In genomic region chr11:98924633-98925175, GRCm38 (mm10) we compare ENCODE assay signal across 9 mouse cellular contexts. TPM values are rescaled to one million over a fixed set of nuclear protein-coding genes. Genes with fewer than 3 reads are reported as not detected.
DNase-seq lines count a peak whose midpoint lies in the region; ATAC-seq and TF ChIP-seq lines count a peak whose summit lies in the region.
"Had no signal": no experiment of that assay in that cellular context is flagged by ENCODE, and none has a peak within 500 bp of the region (broad histone marks: within the 10 kb centered on the region; RNA-seq: fewer than 3 reads in every experiment).

No protein-coding gene starts in this region.

- no peak for TF ChIP-seq EP300 in CH12.LX (IDR thresholded peaks at IDR 0.05; ENCODE audit: low read length)

- TF ChIP-seq RAD21 in CH12.LX (IDR thresholded peaks at IDR 0.05; ENCODE audit: low read depth, low read length): no peak

- H3K4me3 ChIP-seq in heart, embryonic 12.5 days: no peak overlapping the region
- no peak overlapping the region for H3K4me3 ChIP-seq in CH12.LX (replicated peaks in 1 of 3; ENCODE audit: low read depth in 2 of 3, low read length in 2 of 3, poor library complexity in 1 of 3)
- no peak overlapping the region for H3K4me3 ChIP-seq in forebrain, embryonic 14.5 days (ENCODE audit: low read depth, low read length)
- no peak overlapping the region for H3K4me3 ChIP-seq in liver, embryonic 15.5 days (replicated peaks)

- no peaks in the 10 kb centered on the region for H3K79me2 ChIP-seq in CH12.LX (replicated peaks; ENCODE audit: control insufficient read depth, extremely low read depth, insufficient read depth, poor library complexity, severe bottlenecking)

- no peaks in the 10 kb centered on the region for H3K9me3 ChIP-seq in heart, embryonic 12.5 days (replicated peaks)
- no peaks in the 10 kb centered on the region for H3K9me3 ChIP-seq in CH12.LX (replicated peaks; ENCODE audit: low read length)
- no peaks in the 10 kb centered on the region for H3K9me3 ChIP-seq in forebrain, embryonic 14.5 days (replicated peaks; ENCODE audit: control insufficient read depth, low read length)
- H3K9me3 ChIP-seq in liver, embryonic 15.5 days (replicated peaks): no peaks in the 10 kb centered on the region

- H3K4me1 ChIP-seq in heart, embryonic 12.5 days (replicated peaks): peaks cover 65% of the 10 kb centered on the region
- H3K4me1 ChIP-seq in CH12.LX (ENCODE audit: control insufficient read depth in 1 of 2, insufficient read depth in 2 of 2): peaks cover 33 to 66% of the 10 kb centered on the region in 2 experiments
- peaks cover 40% of the 10 kb centered on the region for H3K4me1 ChIP-seq in forebrain, embryonic 14.5 days (ENCODE audit: control insufficient read depth, insufficient read depth, low read length)
- peaks cover 64% of the 10 kb centered on the region for H3K4me1 ChIP-seq in liver, embryonic 15.5 days (replicated peaks)

- peak in 1 of 2 experiments; percentile 23; a peak in 2 of 4 replicates for TF ChIP-seq CTCF in CH12.LX (conservative IDR thresholded peaks at IDR 0.05 in 1 of 2, IDR thresholded peaks at IDR 0.05 in 1 of 2; ENCODE audit: low read depth in 2 of 2, low read length in 2 of 2)

- no peak for DNase-seq in heart, adult 8-10 months (ENCODE audit: low spot score)
- peak; percentile 86 for DNase-seq in CH12.LX (ENCODE audit: extremely low read depth)
- DNase-seq in forebrain, embryonic 14.5 days (ENCODE audit: low spot score): no peak
- no peak for DNase-seq in ovary, postnatal 10 days (ENCODE audit: low spot score)
- no peak for DNase-seq in gastrocnemius, postnatal 25 days
- no peak for DNase-seq in adrenal gland, postnatal 25 days

- WGBS in heart, embryonic 12.5 days: 61% methylated on average over 5 of the region's 5 CpGs
- WGBS in forebrain, embryonic 14.5 days: 33% methylated on average over 5 of the region's 5 CpGs
- 53% methylated on average over 5 of the region's 5 CpGs for WGBS in liver, embryonic 15.5 days (ENCODE audit: insufficient replicate concordance)

- no peak; the same call in 1 of the 2 replicates for TF ChIP-seq POLR2A in CH12.LX (IDR thresholded peaks at IDR 0.05; ENCODE audit: low read depth, low read length)

- dilution Hi-C loops in CH12.LX (cut with MboI; ENCODE audit: extremely low pct_ligation_motif_present, extremely low pct_unique_long_range_greater_than_20kb, low sequenced_read_pairs): no loop called here

- no peaks in the 10 kb centered on the region for H3K27me3 ChIP-seq in heart, embryonic 12.5 days (replicated peaks)
- no peaks in the 10 kb centered on the region for H3K27me3 ChIP-seq in CH12.LX (replicated peaks)
- H3K27me3 ChIP-seq in forebrain, embryonic 14.5 days (replicated peaks; ENCODE audit: control insufficient read depth, insufficient read depth, low read length): no peaks in the 10 kb centered on the region
- peaks cover 30% of the 10 kb centered on the region for H3K27me3 ChIP-seq in liver, embryonic 15.5 days

- peak overlapping the region; percentile 35 for H3K27ac ChIP-seq in heart, embryonic 12.5 days (ENCODE audit: poor library complexity, severe bottlenecking)
- H3K27ac ChIP-seq in CH12.LX (ENCODE audit: insufficient read depth, low read depth): peak overlapping the region; percentile 74
- H3K27ac ChIP-seq in forebrain, embryonic 14.5 days (ENCODE audit: low read depth, low read length): peak overlapping the region; percentile 30; the same call in 1 of the 2 replicates
- H3K27ac ChIP-seq in liver, embryonic 15.5 days (replicated peaks): 0 out of 2 replicates have a peak overlapping the region, but pooled peaks have one; percentile 24

- 0 out of 2 replicates have a peak overlapping the region, but pooled peaks have one; percentile 42 for H3K4me2 ChIP-seq in heart, embryonic 12.5 days
- peak overlapping the region; percentile 38 for H3K4me2 ChIP-seq in CH12.LX (ENCODE audit: insufficient read depth, low read depth, poor library complexity, severe bottlenecking)
- H3K4me2 ChIP-seq in forebrain, embryonic 14.5 days (ENCODE audit: low read length): no peak overlapping the region
- H3K4me2 ChIP-seq in liver, embryonic 15.5 days: no peak overlapping the region

- H3K9ac ChIP-seq in heart, embryonic 12.5 days: peak overlapping the region; percentile 53
- peak overlapping the region; percentile 37; the same call in 1 of the 2 replicates for H3K9ac ChIP-seq in CH12.LX (ENCODE audit: insufficient read depth, low read depth)
- H3K9ac ChIP-seq in forebrain, embryonic 14.5 days (ENCODE audit: low read length): no peak overlapping the region
- H3K9ac ChIP-seq in liver, embryonic 15.5 days: no peak overlapping the region

- peaks cover 20% of the 10 kb centered on the region for H3K36me3 ChIP-seq in heart, embryonic 12.5 days
- H3K36me3 ChIP-seq in CH12.LX (replicated peaks in 1 of 2; ENCODE audit: control insufficient read depth in 1 of 2, insufficient read depth in 1 of 2, low read length in 1 of 2): peaks cover 28 to 51% of the 10 kb centered on the region in 2 experiments
- H3K36me3 ChIP-seq in forebrain, embryonic 14.5 days (ENCODE audit: control insufficient read depth, insufficient read depth, low read length): peaks cover 6% of the 10 kb centered on the region; the same call in 1 of the 2 replicates
- H3K36me3 ChIP-seq in liver, embryonic 15.5 days (replicated peaks): peaks cover 47% of the 10 kb centered on the region

- no peak for ATAC-seq in heart, embryonic 12.5 days (ENCODE audit: insufficient number of reproducible peaks, low FRiP score)
- no peak for ATAC-seq in forebrain, embryonic 14.5 days
- no peak for ATAC-seq in liver, embryonic 15.5 days (ENCODE audit: insufficient read depth)

- in situ Hi-C loops in CH12.LX (cut with MboI; ENCODE audit: low pct_ligation_motif_present, low pct_unique_long_range_greater_than_20kb, low sequenced_read_pairs): no loop called here

TF ChIP-seq in CH12.LX, 34 proteins besides CTCF, POLR2A, EP300 and RAD21:
- TF ChIP-seq NELFE (IDR thresholded peaks at IDR 0.05; ENCODE audit: low read depth, low read length): no peak
- no peak for TF ChIP-seq UBTF (IDR thresholded peaks at IDR 0.05; ENCODE audit: low read depth, low read length)
- no peak for TF ChIP-seq NRF1 (IDR thresholded peaks at IDR 0.05; ENCODE audit: low read depth, low read length)
- TF ChIP-seq POLR2AphosphoS2 (IDR thresholded peaks at IDR 0.05; ENCODE audit: low read depth, low read length): no peak
- TF ChIP-seq ETS1 (conservative IDR thresholded peaks at IDR 0.05; ENCODE audit: low read depth, low read length): peak; percentile 47; the same call in 1 of the 2 replicates
- 0 out of 2 replicates have a peak, but pooled peaks have one; percentile 16 for TF ChIP-seq MEF2A (IDR thresholded peaks at IDR 0.05; ENCODE audit: borderline replicate concordance, low read depth, low read length)
- TF ChIP-seq E2F4 (IDR thresholded peaks at IDR 0.05; ENCODE audit: insufficient replicate concordance, low read depth, low read length): no peak
- peak; percentile 26; the same call in 1 of the 2 replicates for TF ChIP-seq ZMIZ1 (IDR thresholded peaks at IDR 0.05; ENCODE audit: low read depth, low read length)
- TF ChIP-seq RCOR1 (conservative IDR thresholded peaks at IDR 0.05; ENCODE audit: low read depth, low read length): no peak
- peak; percentile 29; the same call in 1 of the 2 replicates for TF ChIP-seq MAX (IDR thresholded peaks at IDR 0.05; ENCODE audit: low read length)
- TF ChIP-seq CHD1 (IDR thresholded peaks at IDR 0.05; ENCODE audit: low read depth, low read length): no peak
- TF ChIP-seq ZKSCAN1 (IDR thresholded peaks at IDR 0.05; ENCODE audit: borderline replicate concordance, low read depth, low read length): no peak
- no peak for TF ChIP-seq ZNF384 (IDR thresholded peaks at IDR 0.05; ENCODE audit: low read depth, low read length)
- TF ChIP-seq USF1 (IDR thresholded peaks at IDR 0.05; ENCODE audit: low read depth, low read length): no peak
- TF ChIP-seq MAZ (IDR thresholded peaks at IDR 0.05; ENCODE audit: low read depth, low read length): no peak
- no peak for TF ChIP-seq USF2 (conservative IDR thresholded peaks at IDR 0.05; ENCODE audit: low read depth, low read length)
- no peak for TF ChIP-seq TCF12 (IDR thresholded peaks at IDR 0.05; ENCODE audit: low read depth, low read length)

RNA-seq across cellular contexts. Expression of gene Rara, which starts 2.9 kb away (rescaled TPM):
- 33.8 and 35.1 TPM in 2 replicates for polyA plus RNA-seq in heart, embryonic 12.5 days (2016; fragmentation: Nextera tagmentation; extraction: Ambion mirVana)
- 10 to 100 TPM; 10.8 to 13.5 (median 11.9) TPM for total RNA-seq in heart, adult 8-10 months (2022)
- total RNA-seq in CH12.LX (2012; rRNA removed) (11.1 and 12.1 TPM in 2 replicates), CH12.LX (2014; rRNA removed) (2.7 and 4.5 TPM in 2 replicates)
- 12.4 and 13.7 TPM in 2 replicates for polyA plus RNA-seq in CH12.LX (2012; ENCODE audit: insufficient read length, low read depth)
- polyA plus RNA-seq in forebrain, embryonic 14.5 days (2014; fragmentation: Nextera tagmentation; extraction: Ambion mirVana): 8.2 and 9.8 TPM in 2 replicates
- polyA plus RNA-seq in liver, embryonic 15.5 days (2015; fragmentation: Nextera tagmentation; extraction: Ambion mirVana): 4.4 and 4.5 TPM in 2 replicates
- 10 to 100 TPM in 1 of 2 experiments, 1 to 10 TPM in 1; 9.4 to 12.8 TPM for total RNA-seq in gastrocnemius, postnatal 25 days (2021)
- 21.8 and 27.7 TPM in 2 replicates for total RNA-seq in adrenal gland, postnatal 25 days (2021)

RNA-seq across cellular contexts. Expression of gene Cdc6, which starts 17.1 kb away (rescaled TPM):
- 27.0 and 27.7 TPM in 2 replicates for polyA plus RNA-seq in heart, embryonic 12.5 days (2016; fragmentation: Nextera tagmentation; extraction: Ambion mirVana)
- total RNA-seq in heart, adult 8-10 months (2022): under 1 TPM; 0.16 to 0.49 (median 0.25) TPM
- total RNA-seq in CH12.LX (2012; rRNA removed) (47.4 and 78.9 TPM in 2 replicates), CH12.LX (2014; rRNA removed) (93.7 and 99.3 TPM in 2 replicates)
- 81.3 and 91.9 TPM in 2 replicates for polyA plus RNA-seq in CH12.LX (2012; ENCODE audit: insufficient read length, low read depth)
- 14.1 and 16.4 TPM in 2 replicates for polyA plus RNA-seq in forebrain, embryonic 14.5 days (2014; fragmentation: Nextera tagmentation; extraction: Ambion mirVana)
- polyA plus RNA-seq in liver, embryonic 15.5 days (2015; fragmentation: Nextera tagmentation; extraction: Ambion mirVana): 54.6 and 58.0 TPM in 2 replicates
- under 1 TPM; 0.13 to 0.56 TPM for total RNA-seq in gastrocnemius, postnatal 25 days (2021)
- 1.7 and 4.3 TPM in 2 replicates for total RNA-seq in adrenal gland, postnatal 25 days (2021)

RNA-seq across cellular contexts. Expression of gene Gjd3, which starts 58.1 kb away (rescaled TPM):
- 3.5 and 3.9 TPM in 2 replicates for polyA plus RNA-seq in heart, embryonic 12.5 days (2016; fragmentation: Nextera tagmentation; extraction: Ambion mirVana)
- under 1 TPM in 1 of 4 experiments, not detected in 3; 0.44 TPM for total RNA-seq in heart, adult 8-10 months (2022)
- 0.47 and 0.50 TPM in 2 replicates for total RNA-seq in CH12.LX (2012; rRNA removed)
- total RNA-seq in CH12.LX (2014; rRNA removed): not detected in 2 replicates
- polyA plus RNA-seq in CH12.LX (2012; ENCODE audit: insufficient read length, low read depth): not detected in 2 replicates
- 0.27 and 0.28 TPM in 2 replicates for polyA plus RNA-seq in forebrain, embryonic 14.5 days (2014; fragmentation: Nextera tagmentation; extraction: Ambion mirVana)
- not detected in 2 replicates for polyA plus RNA-seq in liver, embryonic 15.5 days (2015; fragmentation: Nextera tagmentation; extraction: Ambion mirVana)
- total RNA-seq in gastrocnemius, postnatal 25 days (2021): not detected
- not detected in 2 replicates for total RNA-seq in adrenal gland, postnatal 25 days (2021)
- total RNA-seq: common myeloid progenitor, adult 5-6 weeks had no signal

Comparison
In these comparisons a context has a peak if more than half of its experiments do, and no peak if none do; other contexts are left out.
1. H3K27ac ChIP-seq: peak in every context shown above with its lines; median percentile 74 in CH12.LX; 35 in heart, embryonic 12.5 days; 30 in forebrain, embryonic 14.5 days; 24 in liver, embryonic 15.5 days.
2. H3K4me2 ChIP-seq: peak in heart, embryonic 12.5 days (single experiment) and CH12.LX (single experiment); none in forebrain, embryonic 14.5 days (single experiment) and liver, embryonic 15.5 days (single experiment).
3. H3K9ac ChIP-seq: peak in heart, embryonic 12.5 days (single experiment) and CH12.LX (single experiment); none in forebrain, embryonic 14.5 days (single experiment) and liver, embryonic 15.5 days (single experiment).